In genomic region chr10:39443947-39444346, GRCm38 (mm10) we compare ENCODE assay signal across 14 mouse cellular contexts.
DNase-seq lines count a peak whose midpoint lies in the region; ATAC-seq and TF ChIP-seq lines count a peak whose summit lies in the region.
"Had no signal": no experiment of that assay in that cellular context is flagged by ENCODE, and none has a peak within 500 bp of the region (broad histone marks: within the 10 kb centered on the region; RNA-seq: fewer than 3 reads in every experiment).

No protein-coding gene starts in this region.

- no peaks in the 10 kb centered on the region; the same call in 1 of the 2 replicates for H3K4me1 ChIP-seq in midbrain, embryonic 11.5 days (ENCODE audit: control insufficient read depth, insufficient read depth, low read length)
- H3K4me1 ChIP-seq in midbrain, embryonic 10.5 days: peaks cover 8% of the 10 kb centered on the region; the same call in 1 of the 2 replicates

- peak; percentile 9; the same call in 1 of the 2 replicates for TF ChIP-seq CTCF in gastrocnemius, adult 2 months (IDR thresholded peaks at IDR 0.05)

- intact Hi-C loops in gastrocnemius, adult 2 months (cut with DNase I): no loop called here

- DNase-seq in gastrocnemius, adult 2 months: no peak
- DNase-seq in gastrocnemius, postnatal 25 days: no peak
- peak; percentile 79 for DNase-seq in midbrain, embryonic 11.5 days (ENCODE audit: low spot score, missing footprints)
- no peak for DNase-seq in midbrain, embryonic 10.5 days (ENCODE audit: low spot score)
- DNase-seq in ES-CJ7 (ENCODE audit: low read depth, low spot score): peak; percentile 25
- DNase-seq in urinary bladder, postnatal 25 days (ENCODE audit: low spot score): no peak
- DNase-seq: adrenal gland, adult 2 months; cerebellum, adult 11-12 months; kidney, adult 11 months had no signal

- H3K4me3 ChIP-seq in gastrocnemius, adult 2 months: no peak overlapping the region
- no peak overlapping the region for H3K4me3 ChIP-seq in midbrain, embryonic 11.5 days (ENCODE audit: low read depth, low read length)
- no peak overlapping the region for H3K4me3 ChIP-seq in midbrain, embryonic 10.5 days
- H3K4me3 ChIP-seq: embryonic facial prominence, embryonic 13.5 days; heart, embryonic 15.5 days; limb, embryonic 13.5 days had no signal

- no peaks in the 10 kb centered on the region for H3K9me3 ChIP-seq in midbrain, embryonic 11.5 days (ENCODE audit: control insufficient read depth, low read length)
- H3K9me3 ChIP-seq in midbrain, embryonic 10.5 days (replicated peaks): no peaks in the 10 kb centered on the region
- H3K9me3 ChIP-seq: embryonic facial prominence, embryonic 13.5 days; heart, embryonic 15.5 days; limb, embryonic 13.5 days had no signal

- H3K4me2 ChIP-seq in midbrain, embryonic 11.5 days: no peak overlapping the region
- H3K4me2 ChIP-seq: embryonic facial prominence, embryonic 13.5 days; heart, embryonic 15.5 days; limb, embryonic 13.5 days had no signal

- H3K36me3 ChIP-seq in midbrain, embryonic 11.5 days (ENCODE audit: control insufficient read depth, insufficient read depth, low read length): no peaks in the 10 kb centered on the region
- H3K36me3 ChIP-seq in midbrain, embryonic 10.5 days: no peaks in the 10 kb centered on the region
- H3K36me3 ChIP-seq: embryonic facial prominence, embryonic 13.5 days; heart, embryonic 15.5 days; limb, embryonic 13.5 days had no signal

- H3K9ac ChIP-seq in midbrain, embryonic 11.5 days (ENCODE audit: low read length): no peak overlapping the region
- H3K9ac ChIP-seq: embryonic facial prominence, embryonic 13.5 days; heart, embryonic 15.5 days; limb, embryonic 13.5 days had no signal

- H3K27me3 ChIP-seq in midbrain, embryonic 11.5 days (ENCODE audit: control insufficient read depth, insufficient read depth, low read length): no peaks in the 10 kb centered on the region
- H3K27me3 ChIP-seq in midbrain, embryonic 10.5 days (ENCODE audit: low read depth, poor library complexity, severe bottlenecking): no peaks in the 10 kb centered on the region
- H3K27me3 ChIP-seq: embryonic facial prominence, embryonic 13.5 days; heart, embryonic 15.5 days; limb, embryonic 13.5 days had no signal

- H3K27ac ChIP-seq in gastrocnemius, adult 2 months: no peak overlapping the region
- H3K27ac ChIP-seq in midbrain, embryonic 11.5 days (ENCODE audit: low read depth, low read length): no peak overlapping the region
- H3K27ac ChIP-seq in midbrain, embryonic 10.5 days (replicated peaks): no peak overlapping the region
- H3K27ac ChIP-seq: embryonic facial prominence, embryonic 13.5 days; heart, embryonic 15.5 days; limb, embryonic 13.5 days had no signal

- ATAC-seq in midbrain, embryonic 11.5 days (ENCODE audit: low FRiP score): no peak
- ATAC-seq in megakaryocyte progenitor cell, adult 5-6 weeks (replicated peaks; ENCODE audit: poor library complexity): peak; percentile 72
- ATAC-seq in cerebellum, adult (ENCODE audit: insufficient number of reproducible peaks, low FRiP score, low TSS enrichment): no peak

Comparison
In these comparisons a context has a peak if more than half of its experiments do, and no peak if none do; other contexts are left out.
1. DNase-seq: peak in midbrain, embryonic 11.5 days (single experiment) and ES-CJ7 (single experiment); none in gastrocnemius, adult 2 months (single experiment), gastrocnemius, postnatal 25 days (single experiment), midbrain, embryonic 10.5 days (single experiment) and urinary bladder, postnatal 25 days (single experiment).